Mouse (Mus musculus) CH12.LX (cell line): Measurements from ENCODE around the gene Fggy. TPM values are rescaled to one million over a fixed set of nuclear protein-coding genes. Genes with fewer than 3 reads are reported as not detected.

ENCODE experiments used
- DNase-seq: peaks from one replicate; pipeline ENCODE4 v3.0.0-alpha.2; 2013; ENCODE audit errors: extremely low read depth
- H3K27ac ChIP-seq: 2 replicates; pipeline ENCODE4 v1.5.1; 2012; ENCODE audit warnings: low read depth, mild to moderate bottlenecking, control low read depth, moderate library complexity; ENCODE audit not compliant: insufficient read depth
- H3K27me3 ChIP-seq: replicated peaks from 2 replicates; pipeline ENCODE3; 2012; ENCODE audit warnings: inconsistent platforms
- H3K36me3 ChIP-seq, 2 experiments: replicated peaks in 1 of 2; 2 replicates each; pipeline versions ENCODE3 to v1.6.1; 2012; ENCODE audit warnings: inconsistent platforms in 1 of 2, low read length in 1 of 2, mild to moderate bottlenecking in 1 of 2, mixed read lengths in 1 of 2, moderate library complexity in 1 of 2; ENCODE audit not compliant: control insufficient read depth in 1 of 2, insufficient read depth in 1 of 2
- H3K4me1 ChIP-seq, 2 experiments: 2 replicates each; pipeline ENCODE4 v1.6.1; 2012; ENCODE audit warnings: inconsistent platforms in 1 of 2, moderate library complexity in 1 of 2; ENCODE audit not compliant: insufficient read depth in 2 of 2, control insufficient read depth in 1 of 2
- H3K4me2 ChIP-seq: 2 replicates; pipeline ENCODE4 v1.6.1; 2012; ENCODE audit warnings: low read depth, mild to moderate bottlenecking, control low read depth; ENCODE audit not compliant: poor library complexity, insufficient read depth, severe bottlenecking
- H3K4me3 ChIP-seq, 3 experiments: fragments of 150-350 bp in 1 of 3; sonication (generic) in 1 of 3; replicated peaks in 1 of 3; 2 replicates each; pipeline versions ENCODE3 to v1.5.1; 2011 to 2012; ENCODE audit warnings: low read depth in 2 of 3, low read length in 2 of 3, mild to moderate bottlenecking in 2 of 3, moderate library complexity in 2 of 3, control low read depth in 1 of 3, improper control_type of control experiment in 1 of 3, inconsistent platforms in 1 of 3, mixed read lengths in 1 of 3; ENCODE audit not compliant: poor library complexity in 1 of 3
- H3K79me2 ChIP-seq: replicated peaks from 2 replicates; pipeline ENCODE4 v1.6.1; 2012; ENCODE audit warnings: mild to moderate bottlenecking, moderate library complexity; ENCODE audit not compliant: control insufficient read depth, poor library complexity, insufficient read depth, severe bottlenecking; ENCODE audit errors: extremely low read depth
- H3K9ac ChIP-seq: 2 replicates; pipeline ENCODE4 v1.6.1; 2012; ENCODE audit warnings: low read depth, mild to moderate bottlenecking, control low read depth, moderate library complexity; ENCODE audit not compliant: insufficient read depth
- H3K9me3 ChIP-seq: replicated peaks from 2 replicates; pipeline ENCODE3; 2012; ENCODE audit warnings: low read length, inconsistent platforms, mixed read lengths
- BHLHE40 ChIP-seq: IDR thresholded peaks from 2 replicates; pipeline ENCODE4 v1.6.1; 2011; ENCODE audit warnings: mild to moderate bottlenecking, low read depth, low read length, improper control_type of control experiment
- CTCF ChIP-seq, 2 experiments: IDR thresholded peaks in 1 of 2; conservative IDR thresholded peaks in 1 of 2; 2 replicates each; pipeline ENCODE4 v1.5.1; 2011 to 2012; ENCODE audit warnings: low read depth in 2 of 2, low read length in 2 of 2, improper control_type of control experiment in 1 of 2, inconsistent platforms in 1 of 2, mild to moderate bottlenecking in 1 of 2, moderate library complexity in 1 of 2
- ELF1 ChIP-seq: IDR thresholded peaks from 2 replicates; pipeline ENCODE4 v1.6.1; 2014; ENCODE audit warnings: low read depth, mild to moderate bottlenecking, inconsistent platforms, low read length, improper control_type of control experiment
- HCFC1 ChIP-seq: IDR thresholded peaks from 2 replicates; pipeline ENCODE4 v1.6.1; 2012; ENCODE audit warnings: low read depth, mild to moderate bottlenecking, inconsistent platforms, low read length, improper control_type of control experiment
- IRF4 ChIP-seq: IDR thresholded peaks from 2 replicates; pipeline ENCODE4 v1.6.1; 2014; ENCODE audit warnings: low read depth, mild to moderate bottlenecking, inconsistent platforms, low read length, improper control_type of control experiment
- JUN ChIP-seq: IDR thresholded peaks from 2 replicates; pipeline ENCODE4 v1.6.1; 2011; ENCODE audit warnings: low read depth, mild to moderate bottlenecking, low read length, improper control_type of control experiment, moderate library complexity; ENCODE audit not compliant: insufficient read depth
- JUND ChIP-seq: conservative IDR thresholded peaks from 2 replicates; pipeline ENCODE4 v1.6.1; 2011; ENCODE audit warnings: low read depth, low read length, improper control_type of control experiment
- MAFK ChIP-seq: IDR thresholded peaks from 2 replicates; pipeline ENCODE4 v1.6.1; 2011; ENCODE audit warnings: low read length, improper control_type of control experiment; ENCODE audit not compliant: insufficient replicate concordance
- MAX ChIP-seq: IDR thresholded peaks from 2 replicates; pipeline ENCODE4 v1.6.1; 2011; ENCODE audit warnings: low read length, improper control_type of control experiment
- MXI1 ChIP-seq: IDR thresholded peaks from 2 replicates; pipeline ENCODE4 v1.6.1; 2011; ENCODE audit warnings: mild to moderate bottlenecking, low read depth, low read length, improper control_type of control experiment
- NRF1 ChIP-seq: IDR thresholded peaks from 2 replicates; pipeline ENCODE4 v1.6.1; 2014; ENCODE audit warnings: low read depth, mild to moderate bottlenecking, inconsistent platforms, low read length, improper control_type of control experiment, moderate library complexity
- RAD21 ChIP-seq: IDR thresholded peaks from 2 replicates; pipeline ENCODE4 v1.6.1; 2011; ENCODE audit warnings: low read depth, mild to moderate bottlenecking, low read length, improper control_type of control experiment, moderate library complexity
- RCOR1 ChIP-seq: conservative IDR thresholded peaks from 2 replicates; pipeline ENCODE4 v1.6.1; 2012; ENCODE audit warnings: low read depth, mild to moderate bottlenecking, inconsistent platforms, low read length, improper control_type of control experiment
- SIN3A ChIP-seq: IDR thresholded peaks from 2 replicates; pipeline ENCODE4 v1.6.1; 2012; ENCODE audit warnings: low read length, improper control_type of control experiment, inconsistent platforms
- SMC3 ChIP-seq: IDR thresholded peaks from 2 replicates; pipeline ENCODE4 v1.6.1; 2011; ENCODE audit warnings: low read depth, low read length, improper control_type of control experiment
- TBP ChIP-seq: conservative IDR thresholded peaks from 2 replicates; pipeline ENCODE4 v1.6.1; 2011; ENCODE audit warnings: low read depth, low read length, improper control_type of control experiment
- TCF12 ChIP-seq: IDR thresholded peaks from 2 replicates; pipeline ENCODE4 v1.6.1; 2014; ENCODE audit warnings: low read depth, mild to moderate bottlenecking, inconsistent platforms, low read length, improper control_type of control experiment
- USF1 ChIP-seq: IDR thresholded peaks from 2 replicates; pipeline ENCODE4 v1.6.1; 2014; ENCODE audit warnings: low read depth, mild to moderate bottlenecking, inconsistent platforms, low read length, improper control_type of control experiment
- USF2 ChIP-seq: conservative IDR thresholded peaks from 2 replicates; pipeline ENCODE4 v1.6.1; 2011; ENCODE audit warnings: low read depth, low read length, improper control_type of control experiment
- ZC3H11A ChIP-seq: IDR thresholded peaks from 2 replicates; pipeline ENCODE4 v1.6.1; 2012; ENCODE audit warnings: low read depth, mild to moderate bottlenecking, inconsistent platforms, low read length, improper control_type of control experiment
- ZNF384 ChIP-seq: IDR thresholded peaks from 2 replicates; pipeline ENCODE4 v1.6.1; 2012; ENCODE audit warnings: low read depth, low read length, improper control_type of control experiment, inconsistent platforms
- dilution Hi-C: fragments of 300-500 bp; cut with MboI; formaldehyde crosslinking; loops from 2 replicates; pipeline ENCODE4 v1.14.3; 2020; ENCODE audit warnings: low sequenced_read_pairs; ENCODE audit not compliant: extremely low pct_unique_long_range_greater_than_20kb, extremely low pct_ligation_motif_present
- in situ Hi-C: fragments of 300-500 bp; cut with MboI; formaldehyde crosslinking; loops from 3 replicates; pipeline ENCODE4 v1.14.3; 2019; ENCODE audit warnings: low sequenced_read_pairs, low pct_ligation_motif_present, low pct_unique_long_range_greater_than_20kb, mixed read lengths
- polyA plus RNA-seq: library from polyadenylated mRNA; unstranded; fragments of >175 nt; gene quantifications from 2 replicates; pipeline ENCODE4 v1.2.1, GENCODE M21; 2012; ENCODE audit warnings: low read depth; ENCODE audit not compliant: insufficient read length
- total RNA-seq, 2 experiments: library from RNA; depleted of rRNA; stranded (reverse); fragments of 300-350 nt in 1 of 2; fragments of >200 nt in 1 of 2; gene quantifications; 2 replicates each; pipeline ENCODE4 v1.2.3; 2012 to 2014

Gene Fggy
- total and polyA plus RNA-seq, 3 experiments: 6.2 to 7.5 (median 6.9) TPM

DNA sequence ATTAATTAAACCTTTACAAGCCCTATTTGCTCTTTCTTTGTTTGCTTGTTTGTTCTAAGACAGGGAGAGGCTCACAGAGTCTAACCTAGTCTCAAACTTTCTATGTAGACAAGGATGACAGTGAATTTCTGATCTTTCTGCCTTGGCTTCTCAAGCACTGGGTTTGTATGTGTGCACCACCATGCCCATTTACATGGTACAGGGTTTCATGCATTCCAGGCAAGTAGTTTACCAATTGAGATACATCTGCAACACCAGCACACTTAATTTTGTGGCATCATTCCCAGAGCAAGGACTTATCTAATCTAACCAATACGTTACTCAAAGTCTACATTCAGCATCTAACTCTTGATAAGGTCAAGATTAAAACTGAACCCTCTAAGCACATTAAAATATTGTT lies 38.9 kb upstream of the Fggy start:
- Histone ChIP-seq H3K27ac (no peak overlapping the region), H3K79me2 (no peaks in the 10 kb centered on the region), H3K36me3 (no peaks in the 10 kb centered on the region), H3K9ac (no peak overlapping the region), H3K9me3 (peaks cover 2% of the 10 kb centered on the region), H3K4me3 (no peak overlapping the region), H3K27me3 (no peaks in the 10 kb centered on the region), H3K4me2 (no peak overlapping the region), H3K4me1 (no peaks in the 10 kb centered on the region)
- TF ChIP-seq MAX (no peak), TBP (no peak), ELF1 (no peak), IRF4 (no peak), CTCF (conservative IDR thresholded peaks at IDR 0.05 in 1 of 2, IDR thresholded peaks at IDR 0.05 in 1 of 2; ENCODE audit: low read depth in 2 of 2, low read length in 2 of 2) (no peak)
- dilution Hi-C loops (no loop called here), in situ Hi-C loops (no loop called here)
- no peak for DNase-seq

DNA sequence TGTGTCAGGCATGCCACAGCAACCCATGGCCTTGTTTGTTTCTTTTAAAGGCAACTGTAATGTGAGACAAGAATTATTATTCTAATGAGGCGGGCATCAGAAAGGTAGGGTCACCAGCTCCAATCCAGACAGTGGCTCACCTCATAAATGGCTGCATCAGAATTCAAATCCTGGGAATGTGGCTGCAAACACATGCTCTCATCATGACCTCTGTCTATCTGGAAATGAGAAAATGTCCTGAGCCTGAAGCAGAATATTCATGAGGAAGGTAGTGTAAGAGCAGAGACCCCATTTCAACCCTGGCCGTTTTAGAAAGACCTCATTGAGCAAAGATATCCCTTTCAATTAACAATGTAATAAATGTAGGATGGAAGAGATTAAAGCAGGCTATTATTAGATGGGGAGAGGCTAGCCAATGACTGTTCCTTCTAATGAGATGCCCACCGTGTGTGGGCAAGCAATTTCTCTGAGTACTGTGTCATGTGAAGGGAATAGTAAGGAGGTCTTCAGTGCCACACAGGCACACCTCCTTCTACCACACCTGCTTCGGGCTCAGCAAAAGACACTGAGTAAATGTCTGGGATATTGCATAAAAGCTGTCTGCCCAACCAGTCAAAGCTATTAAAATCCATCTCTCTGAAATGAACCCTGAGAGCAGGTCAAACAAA lies 37.2 kb upstream of the Fggy start:
- DNase-seq: no peak

DNA sequence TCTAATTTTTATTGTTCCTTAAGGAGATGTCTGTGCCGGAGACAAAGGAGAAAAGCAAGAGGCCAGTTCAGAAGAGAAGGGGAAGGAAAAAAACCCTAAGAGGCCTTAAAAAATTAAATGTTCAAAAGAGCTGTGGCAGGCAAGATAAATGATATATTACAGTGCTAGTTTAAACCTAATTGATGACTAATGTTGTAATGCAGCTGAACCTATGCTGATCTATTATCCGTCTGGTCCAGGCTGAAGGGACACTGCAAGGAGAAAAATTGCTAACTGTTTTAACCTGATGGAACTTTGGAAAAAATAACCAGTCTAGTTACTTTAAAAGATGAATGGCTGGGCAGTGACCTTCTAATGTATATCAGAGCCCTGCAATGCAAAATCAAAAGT lies 36.7 kb upstream of the Fggy start:
- no peak for TF ChIP-seq ZC3H11A
- TF ChIP-seq NRF1: no peak
- no peak for TF ChIP-seq RAD21
- TF ChIP-seq IRF4: no peak
- no peak for TF ChIP-seq TCF12
- no peak for TF ChIP-seq ELF1
- TF ChIP-seq SIN3A: no peak
- no peak for TF ChIP-seq MXI1
- no peak for TF ChIP-seq CTCF (conservative IDR thresholded peaks at IDR 0.05 in 1 of 2, IDR thresholded peaks at IDR 0.05 in 1 of 2; ENCODE audit: low read depth in 2 of 2, low read length in 2 of 2)
- no peak for TF ChIP-seq JUND
- TF ChIP-seq MAX: no peak
- no peak for TF ChIP-seq MAFK
- TF ChIP-seq SMC3: no peak
- no peak for TF ChIP-seq ZNF384
- TF ChIP-seq USF2: no peak

More for the DNA sequence above, 37.2 kb upstream of the Fggy start:
- Histone ChIP-seq H3K4me1 (no peaks in the 10 kb centered on the region), H3K27me3 (no peaks in the 10 kb centered on the region), H3K4me2 (no peak overlapping the region), H3K36me3 (no peaks in the 10 kb centered on the region), H3K9ac (no peak overlapping the region), H3K4me3 (no peak overlapping the region), H3K27ac (no peak overlapping the region), H3K9me3 (peaks cover 2% of the 10 kb centered on the region), H3K79me2 (no peaks in the 10 kb centered on the region)
- dilution Hi-C loops (no loop called here), in situ Hi-C loops (no loop called here)
- TF ChIP-seq MXI1 (no peak), USF1 (no peak), BHLHE40 (no peak), ZNF384 (no peak), MAFK (no peak), JUN (no peak), MAX (no peak), RCOR1 (no peak), HCFC1 (no peak), ZC3H11A (no peak)

More for the DNA sequence above, 36.7 kb upstream of the Fggy start:
- in situ Hi-C loops (no loop called here), dilution Hi-C loops (no loop called here)
- Histone ChIP-seq H3K9ac (no peak overlapping the region), H3K4me1 (no peaks in the 10 kb centered on the region), H3K4me2 (no peak overlapping the region), H3K27me3 (no peaks in the 10 kb centered on the region), H3K79me2 (no peaks in the 10 kb centered on the region), H3K36me3 (no peaks in the 10 kb centered on the region), H3K9me3 (peaks cover 2% of the 10 kb centered on the region), H3K4me3 (no peak overlapping the region), H3K27ac (no peak overlapping the region)
- no peak for DNase-seq
